ENCODE assay signal across 27 mouse cellular contexts in the genomic region with DNA sequence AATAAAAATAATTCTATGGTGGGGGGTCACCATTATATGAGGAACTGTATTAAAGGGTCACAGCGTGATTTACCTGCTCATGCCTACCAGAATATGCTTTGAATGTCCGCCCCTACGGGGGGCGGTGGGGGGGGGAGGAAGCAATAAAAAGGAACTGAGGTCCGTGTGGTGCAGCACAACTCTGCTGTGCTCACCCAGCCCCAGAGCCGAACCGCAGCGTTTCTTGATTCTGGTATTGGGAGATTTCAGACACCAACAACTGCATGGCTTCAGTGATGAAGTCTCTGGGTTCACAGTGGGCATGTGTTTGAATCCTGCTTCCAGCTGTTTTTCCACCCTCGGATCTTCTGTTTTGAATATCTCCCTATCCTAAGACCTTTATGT.
DNase-seq lines count a peak whose midpoint lies in the region; ATAC-seq and TF ChIP-seq lines count a peak whose summit lies in the region.
"Had no signal": no experiment of that assay in that cellular context is flagged by ENCODE, and none has a peak within 500 bp of the region (broad histone marks: within the 10 kb centered on the region; RNA-seq: fewer than 3 reads in every experiment).

No protein-coding gene starts in this region.

- no peaks in the 10 kb centered on the region for H3K27me3 ChIP-seq in midbrain, embryonic 13.5 days
- no peaks in the 10 kb centered on the region for H3K27me3 ChIP-seq in midbrain, postnatal 0 days (ENCODE audit: insufficient read depth, low read length)
- H3K27me3 ChIP-seq in neural tube, embryonic 13.5 days: no peaks in the 10 kb centered on the region
- no peaks in the 10 kb centered on the region for H3K27me3 ChIP-seq in forebrain, embryonic 15.5 days
- H3K27me3 ChIP-seq in intestine, embryonic 15.5 days (replicated peaks): no peaks in the 10 kb centered on the region
- H3K27me3 ChIP-seq: liver, embryonic 13.5 days; midbrain, embryonic 15.5 days had no signal

- peak; percentile 17; the same call in 1 of the 2 replicates for ATAC-seq in midbrain, embryonic 13.5 days
- ATAC-seq in midbrain, postnatal 0 days (ENCODE audit: low FRiP score): no peak
- ATAC-seq in common myeloid progenitor, adult 5-6 weeks (replicated peaks; ENCODE audit: low read depth, poor library complexity, severe bottlenecking): peak; percentile 76
- ATAC-seq in neural tube, embryonic 13.5 days (ENCODE audit: low read depth): 0 out of 2 replicates have a peak, but pooled peaks have one; percentile 51
- no peak for ATAC-seq in forebrain, embryonic 15.5 days (replicated peaks)
- no peak for ATAC-seq in intestine, embryonic 15.5 days
- ATAC-seq: CD4-positive, CD25-positive, alpha-beta regulatory T cell, adult 4 months; intestine, embryonic 16.5 days had no signal

- no peaks in the 10 kb centered on the region for H3K9me3 ChIP-seq in midbrain, embryonic 13.5 days
- no peaks in the 10 kb centered on the region for H3K9me3 ChIP-seq in midbrain, postnatal 0 days (ENCODE audit: low read length)
- no peaks in the 10 kb centered on the region for H3K9me3 ChIP-seq in neural tube, embryonic 13.5 days
- H3K9me3 ChIP-seq in forebrain, embryonic 15.5 days: no peaks in the 10 kb centered on the region
- no peaks in the 10 kb centered on the region for H3K9me3 ChIP-seq in intestine, embryonic 15.5 days
- H3K9me3 ChIP-seq: forebrain, embryonic 10.5 days; liver, embryonic 13.5 days; midbrain, embryonic 15.5 days had no signal

- no peak overlapping the region for H3K4me2 ChIP-seq in midbrain, embryonic 13.5 days (replicated peaks)
- H3K4me2 ChIP-seq in midbrain, postnatal 0 days (ENCODE audit: low read depth, low read length, poor library complexity, severe bottlenecking): no peak overlapping the region
- no peak overlapping the region for H3K4me2 ChIP-seq in neural tube, embryonic 13.5 days
- no peak overlapping the region for H3K4me2 ChIP-seq in forebrain, embryonic 15.5 days (replicated peaks)
- no peak overlapping the region for H3K4me2 ChIP-seq in intestine, embryonic 15.5 days (replicated peaks)
- H3K4me2 ChIP-seq: liver, embryonic 13.5 days; midbrain, embryonic 15.5 days had no signal

- H3K9ac ChIP-seq in midbrain, embryonic 13.5 days (replicated peaks): no peak overlapping the region
- H3K9ac ChIP-seq in midbrain, postnatal 0 days (replicated peaks; ENCODE audit: low read length, poor library complexity, severe bottlenecking): no peak overlapping the region
- H3K9ac ChIP-seq in neural tube, embryonic 13.5 days: no peak overlapping the region
- H3K9ac ChIP-seq in forebrain, embryonic 15.5 days (replicated peaks): no peak overlapping the region
- H3K9ac ChIP-seq in intestine, embryonic 15.5 days: no peak overlapping the region
- H3K9ac ChIP-seq: forebrain, postnatal 0 days; liver, embryonic 13.5 days; midbrain, embryonic 15.5 days had no signal

- no peak for TF ChIP-seq CTCF in midbrain, postnatal 0 days (IDR thresholded peaks at IDR 0.05)

- no peaks in the 10 kb centered on the region for H3K36me3 ChIP-seq in midbrain, embryonic 13.5 days
- no peaks in the 10 kb centered on the region for H3K36me3 ChIP-seq in midbrain, postnatal 0 days (ENCODE audit: insufficient read depth, low read length)
- H3K36me3 ChIP-seq in neural tube, embryonic 13.5 days: no peaks in the 10 kb centered on the region
- no peaks in the 10 kb centered on the region for H3K36me3 ChIP-seq in forebrain, embryonic 15.5 days
- no peaks in the 10 kb centered on the region for H3K36me3 ChIP-seq in intestine, embryonic 15.5 days
- H3K36me3 ChIP-seq: forebrain, embryonic 10.5 days; liver, embryonic 13.5 days; midbrain, embryonic 15.5 days had no signal

- DNase-seq in heart, adult 11 months: peak; percentile 49
- no peak for DNase-seq in heart, postnatal 25 days (ENCODE audit: low spot score)
- no peak for DNase-seq in midbrain, postnatal 0 days (ENCODE audit: low spot score)
- DNase-seq: adrenal gland, postnatal 36 days; cerebellum, adult 11 months; cerebellum, adult 9-11 months; forebrain, postnatal 0 days; gastrocnemius, postnatal 25 days; heart, postnatal 36 days; kidney, postnatal 25 days; layer of hippocampus, postnatal 36 days; liver, embryonic 13.5 days; lung, adult 2 months; lung, postnatal 14 days; retina, postnatal 1 day; right cerebral cortex, postnatal 25 days; thymus, postnatal 25 days had no signal

- H3K4me3 ChIP-seq in midbrain, embryonic 13.5 days (replicated peaks): no peak overlapping the region
- H3K4me3 ChIP-seq in midbrain, postnatal 0 days (ENCODE audit: low read depth, low read length): no peak overlapping the region
- H3K4me3 ChIP-seq in neural tube, embryonic 13.5 days: no peak overlapping the region
- no peak overlapping the region for H3K4me3 ChIP-seq in forebrain, embryonic 15.5 days
- H3K4me3 ChIP-seq in intestine, embryonic 15.5 days (replicated peaks): no peak overlapping the region
- H3K4me3 ChIP-seq: forebrain, embryonic 10.5 days; liver, embryonic 13.5 days; midbrain, embryonic 15.5 days; myocyte had no signal

- WGBS in midbrain, embryonic 13.5 days: 68% methylated on average over 9 of the region's 9 CpGs
- 70% methylated on average over 9 of the region's 9 CpGs for WGBS in midbrain, postnatal 0 days
- WGBS in neural tube, embryonic 13.5 days: 74% methylated on average over 9 of the region's 9 CpGs
- WGBS in forebrain, embryonic 15.5 days: 80% methylated on average over 9 of the region's 9 CpGs
- WGBS in intestine, embryonic 15.5 days: 73% methylated on average over 9 of the region's 9 CpGs

- intact Hi-C loops in heart, postnatal 25 days (cut with DNase I): no loop called here

- peaks cover 18% of the 10 kb centered on the region for H3K4me1 ChIP-seq in midbrain, embryonic 13.5 days (replicated peaks)
- no peaks in the 10 kb centered on the region for H3K4me1 ChIP-seq in midbrain, postnatal 0 days (ENCODE audit: insufficient read depth, low read length)
- H3K4me1 ChIP-seq in neural tube, embryonic 13.5 days (replicated peaks): peaks cover 19% of the 10 kb centered on the region
- H3K4me1 ChIP-seq in forebrain, embryonic 15.5 days: no peaks in the 10 kb centered on the region
- no peaks in the 10 kb centered on the region for H3K4me1 ChIP-seq in intestine, embryonic 15.5 days (replicated peaks)

- no peak overlapping the region for H3K27ac ChIP-seq in midbrain, embryonic 13.5 days
- no peak overlapping the region for H3K27ac ChIP-seq in midbrain, postnatal 0 days (ENCODE audit: low read depth, low read length)
- no peak overlapping the region for H3K27ac ChIP-seq in neural tube, embryonic 13.5 days (replicated peaks)
- no peak overlapping the region for H3K27ac ChIP-seq in forebrain, embryonic 15.5 days (replicated peaks)
- no peak overlapping the region for H3K27ac ChIP-seq in intestine, embryonic 15.5 days
- H3K27ac ChIP-seq: forebrain, embryonic 10.5 days; liver, embryonic 13.5 days; midbrain, embryonic 15.5 days had no signal

Comparison
In these comparisons a context has a peak if more than half of its experiments do, and no peak if none do; other contexts are left out.
1. ATAC-seq: peak in midbrain, embryonic 13.5 days (single experiment), common myeloid progenitor, adult 5-6 weeks (single experiment) and neural tube, embryonic 13.5 days (single experiment); none in midbrain, postnatal 0 days (single experiment), forebrain, embryonic 15.5 days (single experiment) and intestine, embryonic 15.5 days (single experiment).